Mouse (Mus musculus) spleen, adult 2 months (tissue): Measurements from ENCODE around the gene Aacs. TPM values are rescaled to one million over a fixed set of nuclear protein-coding genes. Genes with fewer than 3 reads are reported as not detected.

ENCODE experiments used
- DNase-seq, 2 experiments: peaks; one replicate each; pipeline versions ENCODE4 v3.0.0 to v3.0.0-alpha.2; 2012 to 2021; ENCODE audit warnings: low spot score in 2 of 2, low read depth in 1 of 2
- H3K27ac ChIP-seq: fragments of 200-500 bp; 2 replicates; pipeline ENCODE4 v1.5.1; 2012; ENCODE audit warnings: low read length, inconsistent platforms; ENCODE audit not compliant: insufficient read depth
- H3K27me3 ChIP-seq: fragments of 200-500 bp; 2 replicates; pipeline ENCODE4 v1.6.1; 2012; ENCODE audit warnings: mild to moderate bottlenecking, moderate library complexity, low read length, inconsistent platforms; ENCODE audit not compliant: control insufficient read depth, insufficient read depth
- H3K36me3 ChIP-seq: fragments of 200-500 bp; 2 replicates; pipeline ENCODE4 v1.6.1; 2012; ENCODE audit warnings: mild to moderate bottlenecking, low read length, inconsistent platforms; ENCODE audit not compliant: control insufficient read depth, insufficient read depth
- H3K4me1 ChIP-seq: fragments of 200-500 bp; 2 replicates; pipeline ENCODE4 v1.6.1; 2011; ENCODE audit warnings: inconsistent platforms; ENCODE audit not compliant: control insufficient read depth, insufficient read depth, insufficient read length
- H3K4me3 ChIP-seq: fragments of 200-500 bp; 2 replicates; pipeline ENCODE4 v1.5.1; 2011; ENCODE audit warnings: mild to moderate bottlenecking, inconsistent platforms; ENCODE audit not compliant: insufficient read depth, insufficient read length; ENCODE audit errors: extremely low read depth
- CTCF ChIP-seq: fragments of 200-500 bp; IDR thresholded peaks from 2 replicates; pipeline ENCODE4 v1.5.1; 2011; ENCODE audit warnings: mild to moderate bottlenecking, inconsistent platforms; ENCODE audit not compliant: insufficient read depth, insufficient read length, insufficient replicate concordance; ENCODE audit errors: extremely low read depth
- POLR2A ChIP-seq: fragments of 200-500 bp; IDR thresholded peaks from 2 replicates; pipeline ENCODE4 v1.6.1; 2011; ENCODE audit warnings: low read depth, low read length, inconsistent platforms
- WGBS: fragments of 180-500 bp; shearing (Covaris S2); methylation state at CpG from one replicate; pipeline ENCODE4 v1.1.7; 2018; 5-methylcytosine and 5-hydroxymethylcytosine counted together
- polyA plus RNA-seq: library from polyadenylated mRNA; depleted of rRNA; stranded (reverse); fragments of >200 nt; gene quantifications from 2 replicates; pipeline ENCODE4 v1.2.3, GENCODE M21; 2012

Gene Aacs
- polyA plus RNA-seq, 1 experiment, result 23.4 TPM

DNA sequence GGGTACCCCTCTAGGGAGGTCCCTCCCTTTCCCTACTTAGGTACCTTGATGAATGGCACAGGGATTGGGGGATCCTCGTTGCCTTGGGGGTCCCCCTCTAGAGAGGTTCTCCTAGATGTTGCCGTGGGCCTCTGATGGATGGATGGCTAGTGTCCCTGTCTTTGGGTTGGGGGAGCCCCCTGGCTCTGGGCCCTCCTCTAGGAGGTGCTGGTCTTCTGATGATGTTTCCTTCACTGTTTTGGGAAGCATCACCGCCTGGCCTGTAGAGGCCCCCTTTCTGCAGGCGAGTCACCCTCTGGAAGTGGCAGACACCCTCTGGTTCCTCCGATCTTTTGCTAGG is 642 bp downstream of the Aacs start:
- Histone ChIP-seq H3K27me3 (no peaks in the 10 kb centered on the region), H3K36me3 (no peaks in the 10 kb centered on the region), H3K4me1 (peaks cover 18% of the 10 kb centered on the region; the same call in 1 of the 2 replicates), H3K4me3 (peak overlapping the region; percentile 79), H3K27ac (no peak overlapping the region)
- WGBS, result 29% methylated on average over 5 of the region's 5 CpGs
- TF ChIP-seq POLR2A, result no peak
- no peak for TF ChIP-seq CTCF
- no peak for DNase-seq

DNA sequence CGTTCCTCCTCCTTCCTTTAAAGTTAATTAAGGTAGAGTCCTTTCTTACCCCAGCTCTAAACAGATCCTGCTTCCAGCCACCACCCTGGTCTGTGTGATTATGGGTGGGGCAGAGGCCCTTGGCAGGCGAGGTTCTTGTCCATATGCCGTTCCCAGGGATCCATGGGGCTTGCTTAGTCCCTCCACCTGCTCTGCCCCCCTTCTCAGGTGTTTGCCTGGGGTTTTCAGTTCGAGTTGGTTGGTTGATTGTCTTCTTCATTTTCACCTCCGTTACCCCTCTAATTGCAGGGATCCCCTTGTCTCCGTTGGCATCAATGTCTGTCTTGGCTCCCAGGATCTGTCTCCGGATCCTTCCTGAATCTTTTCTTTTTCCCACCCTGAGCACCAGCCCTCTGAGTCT is 1.2 kb downstream of the Aacs start:
- H3K4me1 ChIP-seq, result peaks cover 18% of the 10 kb centered on the region; the same call in 1 of the 2 replicates
- no peak for DNase-seq
- H3K27me3 ChIP-seq, result no peaks in the 10 kb centered on the region
- TF ChIP-seq CTCF, result no peak
- TF ChIP-seq POLR2A, result no peak
- no peaks in the 10 kb centered on the region for H3K36me3 ChIP-seq
- H3K4me3 ChIP-seq, result no peak overlapping the region
- H3K27ac ChIP-seq, result no peak overlapping the region
- WGBS, result 80% methylated on average over 7 of the region's 7 CpGs

DNA sequence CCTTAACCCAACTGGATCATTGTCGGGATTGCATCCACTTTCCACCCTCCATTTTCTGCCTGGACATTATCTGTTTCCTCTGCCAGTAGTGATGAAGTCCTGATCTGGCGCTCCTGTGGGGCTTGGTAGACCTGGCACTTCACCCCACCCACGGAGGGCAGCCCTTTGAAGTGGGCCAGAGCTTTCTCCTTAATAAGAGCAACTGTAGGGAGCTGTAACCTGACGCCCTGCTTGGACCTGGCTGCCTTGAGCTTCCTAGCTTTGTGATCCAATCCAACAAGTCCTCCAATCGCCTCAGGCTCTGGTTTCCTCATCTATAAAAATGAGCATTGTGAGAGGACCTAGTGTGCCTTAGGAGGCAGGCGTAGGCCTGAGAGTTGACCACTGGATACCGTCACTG is 1.9 kb downstream of the Aacs start:
- Histone ChIP-seq H3K4me1 (peaks cover 18% of the 10 kb centered on the region; the same call in 1 of the 2 replicates), H3K4me3 (no peak overlapping the region), H3K27ac (no peak overlapping the region), H3K36me3 (no peaks in the 10 kb centered on the region), H3K27me3 (no peaks in the 10 kb centered on the region)
- no peak for DNase-seq
- TF ChIP-seq CTCF, result no peak
- TF ChIP-seq POLR2A, result no peak
- 88% methylated on average over 7 of the region's 7 CpGs for WGBS

DNA sequence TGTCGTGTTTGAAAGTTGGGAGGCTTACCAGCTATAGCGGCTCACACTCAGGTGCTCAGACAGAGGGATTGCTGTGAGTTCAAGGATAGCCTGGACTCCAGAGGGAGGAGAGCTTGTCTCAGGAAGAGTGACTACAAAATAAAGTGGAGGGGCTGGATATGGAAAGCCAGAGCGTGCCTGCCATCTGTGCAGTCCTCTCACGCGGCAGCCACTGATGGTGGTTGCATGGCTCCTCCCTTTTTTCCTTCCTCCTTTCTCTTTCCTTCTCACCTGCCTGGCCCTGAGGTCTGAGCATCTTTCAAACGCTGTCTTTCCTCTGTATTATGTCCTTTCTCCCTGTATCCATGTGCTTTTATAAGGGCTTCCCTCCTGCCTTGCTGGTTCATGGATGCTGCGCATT is 2.4 kb downstream of the Aacs start:
- 67% methylated on average over 7 of the region's 7 CpGs for whole genome bisulfite sequencing
- peaks cover 18% of the 10 kb centered on the region; the same call in 1 of the 2 replicates for H3K4me1 ChIP-seq
- H3K4me3 ChIP-seq, result no peak overlapping the region
- H3K27me3 ChIP-seq, result no peaks in the 10 kb centered on the region
- H3K36me3 ChIP-seq, result no peaks in the 10 kb centered on the region
- DNase-seq, result no peak
- H3K27ac ChIP-seq, result no peak overlapping the region
- TF ChIP-seq CTCF (no peak), POLR2A (no peak)

DNA sequence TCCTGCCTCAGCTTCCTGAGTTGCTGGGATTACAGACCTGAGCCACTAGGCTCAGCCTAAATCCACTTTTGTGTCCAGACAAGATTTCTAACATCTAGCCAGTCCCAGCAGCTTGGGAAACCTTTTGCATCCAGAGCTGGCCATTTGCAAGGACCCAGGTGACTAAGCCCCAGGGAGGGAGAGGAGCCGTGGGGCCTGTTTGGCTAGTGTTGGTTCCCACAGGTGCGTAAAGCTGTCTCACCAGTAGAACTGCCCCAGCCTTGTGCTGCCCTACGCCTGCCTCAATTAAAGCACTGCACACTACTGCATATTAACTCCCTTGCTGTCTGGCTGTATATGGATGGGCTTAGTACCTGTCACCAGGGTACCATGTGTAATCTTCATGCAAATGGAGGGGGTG is 3.8 kb downstream of the Aacs start:
- WGBS, result 94% methylated on average over 3 of the region's 3 CpGs
- Histone ChIP-seq H3K36me3 (no peaks in the 10 kb centered on the region), H3K27ac (no peak overlapping the region), H3K4me1 (peaks cover 24% of the 10 kb centered on the region; the same call in 1 of the 2 replicates), H3K4me3 (no peak overlapping the region), H3K27me3 (no peaks in the 10 kb centered on the region)
- no peak for DNase-seq
- TF ChIP-seq CTCF (no peak), POLR2A (no peak)

DNA sequence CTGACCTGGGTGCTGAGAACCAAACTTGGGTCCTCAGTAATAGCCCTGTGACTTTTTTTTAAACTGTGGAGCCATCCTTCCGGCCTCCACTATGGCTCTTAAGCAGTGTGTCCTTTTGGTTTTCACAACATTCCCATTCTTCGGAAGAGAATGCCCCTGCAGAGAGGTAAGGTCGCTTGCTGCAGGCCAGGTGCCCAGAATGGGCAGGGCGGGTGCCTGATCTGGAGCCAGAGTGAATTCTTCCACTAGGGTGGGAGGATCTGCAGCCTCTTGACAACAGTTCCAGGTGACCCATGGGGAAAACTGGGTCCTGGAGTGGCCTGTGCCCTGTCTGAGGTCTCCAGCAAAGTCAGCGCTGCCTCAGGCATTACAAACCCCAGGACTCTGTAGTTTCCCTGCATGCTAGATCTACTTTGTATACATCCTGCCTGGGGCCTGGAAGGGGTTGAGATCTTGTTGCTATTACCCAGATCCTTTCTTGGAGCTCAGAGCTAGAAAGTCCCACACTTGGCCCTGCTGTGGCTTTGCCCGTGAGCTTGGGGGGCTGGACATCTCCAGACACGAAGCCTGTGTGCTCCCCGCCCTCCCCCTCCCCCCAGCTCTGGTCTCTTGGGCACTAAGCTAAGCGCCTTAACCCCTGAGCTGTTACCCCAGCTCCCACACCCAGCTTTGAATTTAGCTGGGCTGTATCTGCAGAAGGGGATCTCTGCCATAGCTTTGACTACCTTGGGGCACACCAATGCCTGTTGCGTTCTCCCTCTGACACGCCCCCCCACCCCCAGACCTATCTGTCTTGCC is 5.0 kb downstream of the Aacs start:
- no peak for TF ChIP-seq POLR2A
- no peak for TF ChIP-seq CTCF
- no peak overlapping the region for H3K4me3 ChIP-seq
- no peaks in the 10 kb centered on the region for H3K36me3 ChIP-seq
- H3K27ac ChIP-seq, result no peak overlapping the region
- DNase-seq, result no peak
- H3K27me3 ChIP-seq, result no peaks in the 10 kb centered on the region
- WGBS, result 92% methylated on average over 11 of the region's 11 CpGs
- H3K4me1 ChIP-seq, result peaks cover 32% of the 10 kb centered on the region; the same call in 1 of the 2 replicates

DNA sequence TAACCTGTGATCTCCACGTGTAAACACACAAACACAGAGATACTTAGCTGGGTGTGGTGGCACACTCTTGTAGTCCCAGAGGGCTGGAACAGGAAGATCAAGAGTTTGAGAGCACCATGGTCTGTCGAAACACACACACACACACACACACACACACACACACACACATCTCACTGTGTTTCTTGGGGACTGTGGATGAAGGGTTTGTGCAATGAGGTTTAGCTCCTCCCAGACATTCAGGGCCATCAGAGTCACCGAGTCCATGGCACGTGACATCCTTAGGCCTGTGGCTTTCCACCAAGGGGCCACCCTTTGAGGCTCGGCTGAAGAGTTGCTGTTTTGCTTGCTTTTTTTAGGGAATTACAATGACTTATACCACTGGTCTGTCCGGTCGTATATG is 6.9 kb downstream of the Aacs start:
- Histone ChIP-seq H3K4me3 (no peak overlapping the region), H3K27me3 (no peaks in the 10 kb centered on the region), H3K36me3 (no peaks in the 10 kb centered on the region), H3K27ac (no peak overlapping the region), H3K4me1 (peaks cover 21% of the 10 kb centered on the region; the same call in 1 of the 2 replicates)
- no peak for TF ChIP-seq POLR2A
- 84% methylated on average over 7 of the region's 7 CpGs for WGBS
- no peak for DNase-seq
